Mouse (Mus musculus): Measurements from ENCODE around the gene Hsd17b11.
"Not testable (repeated sequence)": the region's sequence is repeated elsewhere in the genome, so short reads cannot be mapped to it uniquely, and the experiment has no call there.

Gene Hsd17b11

GRCm38 (mm10) chr5:103980705-103981560, 40.8 kb downstream of the Hsd17b11 start:
- DNase-seq (ENCODE audit: low read depth, low spot score) = no peak

GRCm38 (mm10) chr5:103977907-103978570, 43.7 kb downstream of the Hsd17b11 start:
- no peak for DNase-seq (ENCODE audit: low read depth, low spot score)

GRCm38 (mm10) chr5:103977297-103977696, 44.4 kb downstream of the Hsd17b11 start, which contains the start of gene Hsd17b13:
TSS of gene Hsd17b13 (minus strand) at chr5:103977410.
- no peak for DNase-seq (ENCODE audit: low read depth, low spot score)

- no peak for DNase-seq (ENCODE audit: low read depth, low spot score)
Observed at GRCm38 (mm10) chr5:103975736-103976135, 46.0 kb downstream of the Hsd17b11 start.

GRCm38 (mm10) chr5:103972801-103973200, 48.9 kb downstream of the Hsd17b11 start:
- DNase-seq (ENCODE audit: low read depth, low spot score) = no peak

DNA sequence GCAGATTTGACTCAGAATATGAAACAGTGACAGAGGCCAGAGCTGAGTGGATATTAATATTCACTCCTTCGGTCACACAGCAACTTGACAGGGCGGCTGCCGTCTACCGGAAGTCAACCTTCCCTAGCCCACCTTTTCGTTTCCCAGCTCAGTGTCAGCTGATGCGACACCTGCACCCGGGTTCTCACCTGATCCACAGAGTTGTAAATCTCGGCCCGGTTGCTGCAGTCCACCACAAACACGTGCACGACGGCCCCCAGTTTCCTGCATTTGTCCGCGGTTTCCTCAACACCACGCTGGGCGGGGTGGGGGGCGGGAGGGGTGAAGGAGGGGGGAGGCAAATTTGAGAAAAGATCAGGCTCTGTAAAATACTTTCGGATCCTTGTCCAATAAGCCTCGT, 49.3 kb downstream of the Hsd17b11 start:
- DNase-seq (ENCODE audit: low read depth, low spot score) = no peak

- no peak for DNase-seq (ENCODE audit: low read depth, low spot score)
Observed at GRCm38 (mm10) chr5:103971051-103971450, 50.7 kb downstream of the Hsd17b11 start.

DNA sequence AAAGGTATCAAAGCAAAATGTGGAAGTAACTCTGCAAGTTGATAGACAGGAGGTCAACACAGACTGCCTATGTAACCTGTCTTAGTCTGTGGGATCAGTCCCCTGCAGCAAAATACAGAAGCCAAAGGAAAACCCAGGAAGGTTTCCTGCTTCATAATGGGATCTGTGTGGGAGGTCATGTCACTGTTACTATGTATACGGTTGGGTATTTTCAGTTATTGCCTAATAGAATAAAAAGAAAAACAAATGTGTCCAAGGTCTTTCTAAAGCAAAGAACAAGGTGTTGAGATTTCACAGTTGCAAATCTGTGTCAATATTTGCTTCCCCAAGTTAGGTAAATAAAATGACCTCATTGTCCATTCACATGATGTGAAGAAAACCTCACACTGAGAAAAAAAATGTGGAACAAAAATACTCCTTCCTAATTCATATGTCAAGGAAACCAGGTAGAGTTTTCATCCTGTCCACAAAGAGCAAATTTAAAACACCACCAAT, 58.7 kb downstream of the Hsd17b11 start:
- DNase-seq (ENCODE audit: low read depth, low spot score) = no peak

- no peak for DNase-seq (ENCODE audit: low read depth, low spot score)
Observed at GRCm38 (mm10) chr5:103954638-103955037, 67.1 kb downstream of the Hsd17b11 start.

DNA sequence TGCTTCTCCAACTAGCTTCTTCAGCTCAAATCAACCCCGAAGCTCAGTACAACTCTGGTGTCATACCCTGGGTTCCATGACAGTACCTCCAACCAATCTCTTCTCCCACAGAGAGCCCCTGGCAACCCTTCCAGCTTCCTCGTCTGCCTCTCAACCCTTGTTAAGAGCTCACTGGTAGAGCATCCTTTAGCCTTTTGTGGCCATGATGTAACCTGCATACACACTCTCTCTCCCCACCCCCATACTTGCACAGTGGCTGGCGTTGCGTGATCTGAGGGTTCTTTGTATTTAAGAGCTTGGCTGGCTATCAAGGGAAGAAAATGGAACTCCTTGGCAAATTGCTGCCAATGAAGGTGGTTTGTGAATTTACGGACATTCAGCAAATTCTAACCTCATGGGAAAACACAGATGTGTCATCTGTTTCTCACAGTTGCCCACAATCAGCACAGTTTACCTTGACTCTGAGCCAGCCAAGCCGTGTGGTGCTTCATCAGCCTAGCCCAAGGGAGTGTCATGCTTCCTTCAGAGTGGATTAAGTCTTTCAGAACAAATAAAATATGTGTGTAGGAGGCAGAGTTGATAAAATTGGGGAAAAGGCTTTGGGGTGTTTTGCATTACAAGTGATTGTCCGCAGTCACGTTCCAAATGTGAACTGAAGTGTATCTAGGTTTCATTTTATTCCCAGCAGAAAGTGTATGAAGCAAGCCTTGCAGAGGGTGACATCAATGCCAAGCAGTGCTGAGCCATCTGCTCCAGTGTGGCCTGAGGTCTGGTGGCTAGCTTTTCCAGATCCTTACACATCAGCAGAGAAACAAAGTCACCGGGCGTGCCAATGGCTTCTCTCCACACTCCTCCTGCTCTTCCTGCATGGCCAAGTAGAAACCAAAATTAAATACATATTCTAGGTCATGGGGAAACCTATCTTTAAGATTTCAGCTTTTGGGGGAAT, 68.3 kb downstream of the Hsd17b11 start:
- no peak for DNase-seq (ENCODE audit: low read depth, low spot score)

GRCm38 (mm10) chr5:103950138-103950537, 71.6 kb downstream of the Hsd17b11 start:
- not testable (repeated sequence) for DNase-seq (ENCODE audit: low read depth, low spot score)

- peak; percentile 51 for DNase-seq (ENCODE audit: low read depth, low spot score)
Observed at GRCm38 (mm10) chr5:103943183-103943582, 78.5 kb downstream of the Hsd17b11 start.

DNA sequence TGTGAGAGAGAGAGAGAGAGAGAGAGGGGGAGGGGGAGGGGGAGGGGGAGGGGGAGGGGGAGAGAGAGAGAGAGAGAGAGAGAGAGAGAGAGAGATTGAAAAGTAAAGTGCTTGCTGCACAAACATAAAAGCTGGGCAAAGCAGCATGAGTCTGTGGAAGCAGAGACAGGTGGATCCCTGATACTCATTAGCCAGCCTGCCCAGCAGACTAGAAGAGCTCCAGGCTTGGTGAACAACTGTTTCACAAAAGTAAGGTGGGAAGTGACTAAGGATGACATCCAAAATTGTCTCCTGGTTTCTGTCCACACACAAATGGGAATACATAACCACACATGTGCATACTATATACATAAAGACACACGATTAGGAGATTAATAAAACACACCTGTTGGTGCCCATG, 81.9 kb downstream of the Hsd17b11 start:
- DNase-seq (ENCODE audit: low read depth, low spot score) = no peak

Data from mesoderm, embryonic 11.5 days (tissue).